Mouse (Mus musculus) cerebellum, adult 9-10 months (tissue): ENCODE data around the gene L1cam.
A peak's percentile ranks its signal among the peaks of the same experiment; 100 is the strongest.

ENCODE experiments used
- DNase-seq: peaks from one replicate; pipeline ENCODE4 v3.0.0; 2022

L1cam gene

DNA sequence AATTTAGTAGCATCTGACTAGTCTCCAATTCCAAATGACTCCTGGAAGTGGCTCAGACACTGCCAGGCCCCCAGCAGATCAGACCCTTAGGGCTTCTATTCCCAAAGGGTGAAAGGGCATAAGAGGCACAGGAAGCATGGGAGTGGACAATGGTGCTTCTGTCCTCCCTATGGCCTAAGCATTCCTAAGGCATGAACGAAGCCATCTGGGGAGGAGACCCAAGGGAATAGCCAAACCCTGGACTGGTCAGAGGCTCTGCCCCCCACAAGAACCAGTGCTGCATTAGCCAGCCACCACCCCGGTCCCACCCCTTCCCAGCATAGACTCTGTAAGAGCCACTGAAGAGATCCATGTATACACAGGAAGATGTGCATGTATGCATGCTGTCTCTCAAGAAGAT lies 20.0 kb downstream of the L1cam start:
- DNase-seq: no peak

DNA sequence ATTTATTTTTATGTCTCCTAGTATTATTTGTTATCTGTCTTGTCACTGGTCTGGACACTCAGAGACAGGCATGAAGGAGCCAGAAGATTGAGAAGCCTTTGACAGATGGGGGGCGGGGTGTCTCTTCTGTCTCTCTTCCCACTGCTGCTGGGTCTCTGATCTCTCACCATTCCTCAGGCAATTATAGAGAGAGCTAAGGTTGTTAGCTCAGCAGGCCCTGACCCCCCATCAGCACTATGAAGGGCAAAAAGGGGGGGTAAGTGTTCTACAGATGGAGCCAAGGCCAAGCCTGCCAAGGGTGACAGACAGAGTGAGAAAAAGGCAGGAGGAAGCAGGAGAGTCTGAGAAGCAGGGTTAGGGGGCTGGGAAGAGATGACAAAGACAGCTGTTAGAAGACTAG lies 23.9 kb downstream of the L1cam start:
- no peak for DNase-seq

DNA sequence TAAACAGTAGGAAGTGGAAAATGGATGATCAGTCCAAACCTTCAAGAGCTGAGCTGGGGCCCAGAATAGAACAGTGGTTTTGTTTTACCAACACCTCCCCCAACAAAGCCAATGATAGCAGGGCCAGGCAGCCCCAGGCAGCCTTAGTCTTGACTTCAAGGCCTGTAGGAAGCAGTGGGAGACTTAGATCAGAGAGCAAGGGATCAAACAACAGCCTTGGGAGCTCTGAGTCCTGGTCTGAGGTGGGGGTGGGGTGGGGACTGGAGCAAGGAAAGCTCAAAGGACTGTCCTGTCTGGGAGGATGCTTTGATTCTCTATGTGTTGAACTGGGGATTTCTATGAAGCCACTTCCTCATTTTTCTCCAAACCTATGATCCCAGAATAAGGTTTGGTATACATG lies 24.4 kb downstream of the L1cam start:
- DNase-seq: no peak

DNA sequence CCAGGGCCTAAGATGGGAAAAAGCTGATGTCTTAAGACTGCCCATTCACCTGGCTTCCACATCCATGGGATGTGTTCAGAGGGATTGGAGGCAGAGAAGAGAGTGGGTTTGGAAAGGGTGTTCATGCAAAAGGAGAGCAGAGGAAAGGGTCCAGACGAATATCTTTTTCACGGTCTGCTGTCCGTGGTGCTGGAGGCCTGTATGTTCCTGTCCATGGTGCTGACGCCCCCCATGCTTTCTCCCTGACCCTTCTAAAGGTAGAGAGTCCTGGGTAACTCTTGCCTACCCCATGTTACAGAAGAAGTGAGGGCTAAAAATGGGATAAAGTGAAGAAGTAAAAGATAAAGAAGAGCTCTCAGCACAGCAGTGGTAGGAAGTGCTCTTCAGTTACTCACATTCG lies 26.6 kb downstream of the L1cam start:
- no peak for DNase-seq

DNA sequence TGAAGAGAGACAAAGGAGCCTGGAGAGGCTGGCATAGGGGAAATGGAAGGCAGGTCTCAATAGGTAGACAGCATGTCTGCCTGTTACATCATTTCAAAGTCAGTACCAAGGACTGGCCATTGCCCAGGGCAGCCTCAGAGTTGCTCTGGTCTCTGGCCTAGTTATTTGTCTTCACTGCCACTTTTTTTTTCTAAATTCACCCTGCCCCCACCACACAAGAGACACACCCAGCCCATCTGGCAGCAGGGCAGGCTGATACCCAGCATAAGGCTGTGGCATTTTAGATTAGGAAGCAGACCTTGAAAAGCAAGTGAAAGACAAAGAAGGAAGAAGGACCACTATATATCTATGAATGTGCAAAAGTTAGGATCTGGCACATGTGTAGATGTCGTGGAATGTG lies 28.1 kb downstream of the L1cam start:
- no peak for DNase-seq

DNA sequence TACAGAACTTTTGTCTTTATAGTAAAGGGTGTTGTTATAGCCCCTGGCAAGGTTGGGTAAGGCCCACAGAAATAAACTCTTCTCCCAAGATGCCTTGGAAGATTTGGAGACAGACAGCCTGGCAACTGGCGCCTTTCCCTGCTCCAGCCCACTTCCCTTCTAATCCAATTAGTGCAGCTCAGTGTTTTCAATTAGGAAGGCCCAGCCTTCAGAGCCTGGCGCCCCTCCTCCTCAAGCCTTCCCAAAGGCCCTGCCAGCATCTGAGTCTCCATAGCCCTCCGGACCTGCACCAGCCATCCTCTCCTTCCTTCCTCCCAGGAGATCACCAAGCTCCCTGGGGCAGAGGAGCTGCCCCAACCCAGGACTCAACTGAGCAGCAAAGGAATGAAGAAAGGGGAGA lies 28.6 kb downstream of the L1cam start:
- DNase-seq: no peak

DNA sequence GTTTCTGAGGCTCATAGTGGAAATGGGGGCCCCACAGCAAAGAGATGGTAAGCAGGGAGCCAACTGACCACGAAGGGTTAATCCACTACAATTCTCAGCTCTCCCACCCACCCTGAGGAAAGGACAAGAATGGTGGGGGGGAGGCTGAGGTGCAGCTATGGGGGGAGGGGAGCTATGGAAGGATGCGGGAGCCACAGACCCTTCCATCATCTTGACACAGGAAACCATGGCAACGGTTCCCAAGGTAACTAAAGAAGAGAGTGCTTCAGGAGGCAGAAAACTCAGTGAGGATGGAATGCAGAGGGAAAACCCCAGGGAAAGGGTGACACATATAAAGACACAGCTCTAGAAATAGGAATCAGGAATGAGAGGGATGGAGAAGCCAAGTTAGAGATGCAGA lies 31.2 kb downstream of the L1cam start:
- no peak for DNase-seq

DNA sequence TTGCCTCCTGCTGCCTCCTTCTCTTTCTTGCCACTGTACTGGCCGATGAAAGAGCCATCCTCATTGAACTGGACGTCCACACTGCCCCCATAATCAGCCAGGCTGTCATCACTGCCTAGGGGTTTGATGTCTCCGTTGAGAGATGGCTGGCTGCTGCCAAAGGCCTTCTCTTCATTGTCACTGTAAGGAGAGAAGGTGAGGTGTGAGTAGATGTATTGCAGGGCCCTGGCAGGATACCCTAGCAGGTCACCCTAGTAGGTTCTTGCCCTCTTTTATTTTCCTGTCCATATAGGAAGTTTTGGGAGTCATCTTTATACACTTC lies 40.9 kb downstream of the L1cam start:
- no peak for DNase-seq

DNA sequence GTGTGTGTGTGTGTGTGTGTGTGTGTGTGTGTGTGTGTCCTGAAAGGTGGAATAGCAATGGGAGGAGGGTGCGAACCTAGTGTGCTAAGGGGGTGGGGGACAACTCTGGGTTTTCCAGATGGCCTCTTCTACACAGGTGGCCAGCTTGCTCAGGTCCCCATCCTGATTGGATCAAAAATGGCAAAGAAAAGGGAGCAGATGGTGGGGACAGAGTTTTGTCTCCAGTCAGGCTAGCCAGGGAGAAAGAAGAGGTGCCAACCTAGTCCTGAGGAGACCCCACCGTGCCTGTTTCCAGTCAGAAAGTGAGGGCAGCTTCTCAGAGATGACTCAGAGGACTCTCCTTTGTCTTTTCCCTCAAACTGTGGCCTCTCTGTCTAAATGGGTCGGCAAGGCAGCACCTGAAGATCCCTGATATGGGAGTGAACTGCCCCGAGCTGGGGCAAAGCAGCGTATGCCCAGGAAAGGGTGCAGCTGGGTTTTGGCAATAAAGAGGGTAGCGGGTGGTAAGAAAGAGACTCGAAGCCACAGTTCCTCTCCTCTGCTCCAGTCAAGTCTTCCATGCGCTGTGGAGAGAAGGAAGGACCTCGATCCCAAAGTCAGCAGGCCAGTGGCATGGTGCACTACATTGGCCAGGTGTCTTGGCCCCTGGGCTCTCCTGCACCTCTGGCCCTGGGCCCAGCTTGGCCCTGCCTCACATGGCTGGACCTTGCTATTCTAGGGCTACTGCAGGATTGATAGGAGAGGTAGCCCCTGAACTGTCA lies 41.4 kb downstream of the L1cam start:
- DNase-seq: peak; percentile 78

DNA sequence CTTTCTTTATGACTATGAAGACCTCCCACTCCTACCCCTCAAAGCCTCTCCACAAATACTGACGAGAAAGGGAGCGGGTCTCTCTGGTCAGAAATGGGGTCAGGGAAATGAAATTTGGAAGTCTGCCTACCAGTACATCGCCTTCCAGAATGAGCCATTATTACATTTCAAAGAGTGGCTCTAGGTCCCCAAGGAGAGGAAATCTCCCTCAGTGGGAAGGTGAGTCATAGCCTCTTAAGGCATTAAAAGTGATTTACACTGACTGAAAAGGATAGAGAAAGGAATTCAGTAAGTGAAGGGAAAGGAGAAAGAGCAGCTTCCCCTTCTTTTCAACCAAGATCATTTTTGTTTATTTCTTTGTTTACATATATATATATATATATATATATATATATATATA lies 59.2 kb downstream of the L1cam start:
- DNase-seq: no peak

DNA sequence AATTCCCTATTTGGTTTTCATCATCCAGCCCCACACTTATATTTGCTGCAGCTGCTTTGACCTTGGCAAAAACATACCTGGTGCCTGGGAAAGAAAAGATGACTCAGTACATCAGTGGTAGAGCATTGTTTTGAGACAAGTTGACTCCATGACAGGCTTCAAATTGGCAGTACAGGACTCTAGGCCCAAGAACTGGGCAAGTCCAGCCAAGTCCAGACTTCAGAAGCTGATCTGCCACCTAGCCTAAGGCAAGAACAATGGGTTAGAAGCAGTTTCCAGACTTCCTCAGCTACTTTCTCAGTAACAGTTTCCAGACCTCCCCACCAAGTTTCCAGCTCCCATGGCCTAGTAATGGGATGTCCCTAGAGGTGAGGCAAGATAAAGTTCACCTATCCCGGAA lies 60.2 kb downstream of the L1cam start:
- no peak for DNase-seq

DNA sequence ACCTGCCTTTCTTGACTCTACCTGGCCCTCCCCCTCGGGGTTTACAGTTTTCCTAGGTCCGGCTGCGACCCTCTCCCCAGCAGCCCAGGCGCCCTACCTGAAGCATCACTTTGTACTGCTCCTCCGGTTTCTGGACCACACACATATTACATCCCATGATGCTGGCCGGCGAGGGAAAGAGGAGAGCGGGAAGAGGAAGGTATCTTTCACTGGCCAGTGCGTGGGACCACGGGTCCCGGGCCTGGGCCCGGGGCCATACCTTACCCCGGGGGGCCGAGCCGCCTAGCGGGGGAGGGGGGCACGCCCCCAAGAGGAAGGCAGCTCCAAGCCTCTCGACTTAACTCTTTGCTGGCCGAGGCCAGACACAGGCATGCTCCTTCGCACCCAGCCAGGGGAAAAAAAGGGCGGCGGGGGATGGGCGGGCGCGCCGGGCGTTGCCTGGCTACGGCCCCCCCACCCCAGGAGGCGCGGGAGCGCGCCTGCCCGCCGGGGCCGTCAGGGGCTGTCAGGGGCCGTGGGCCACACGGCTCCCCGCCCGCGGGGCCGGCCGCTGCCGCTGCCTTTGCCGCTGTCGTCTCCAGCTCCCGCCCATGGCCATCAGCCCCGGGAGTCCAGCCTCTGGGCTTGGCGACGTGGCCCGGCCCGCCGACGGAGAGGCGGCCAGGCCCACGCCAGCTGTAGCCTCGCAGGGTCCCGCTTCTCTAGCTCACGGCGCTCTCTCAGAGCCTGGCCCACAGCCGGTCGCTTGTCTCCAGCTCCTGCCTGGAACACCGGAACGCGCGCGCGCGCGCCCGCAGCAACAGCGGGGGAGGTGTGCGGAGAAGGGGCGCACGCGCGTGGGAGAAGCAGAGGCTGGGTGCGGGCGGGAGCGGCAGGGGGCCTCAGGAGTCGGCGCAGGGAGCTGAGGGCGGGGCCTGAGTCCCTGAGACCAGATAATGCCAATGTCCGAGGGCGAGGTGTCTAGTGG lies 71.4 kb downstream of the L1cam start, which contains the start of gene Pdzd4:
TSS of gene Pdzd4 (minus strand) at position 785 of the 967 bp plus-strand sequence.
- DNase-seq: peak; percentile 73

DNA sequence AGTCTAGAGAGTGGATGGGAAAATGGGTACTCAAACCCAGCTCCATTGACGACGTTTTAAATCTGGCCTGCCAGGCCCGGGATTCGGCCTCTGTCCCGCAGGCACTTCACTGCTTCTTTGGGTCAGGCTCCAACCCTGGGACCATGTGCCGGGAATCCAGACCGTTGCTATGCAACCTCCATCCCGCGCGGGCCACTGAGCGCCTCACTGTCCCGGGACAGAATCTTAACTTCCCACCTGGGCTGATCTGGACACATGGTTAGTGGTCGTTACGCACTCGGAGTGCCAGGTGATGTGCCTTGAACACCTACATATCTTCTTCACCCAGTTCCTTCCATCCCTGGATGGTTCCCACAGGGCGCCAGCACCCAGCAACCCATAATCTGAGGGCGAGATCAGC lies 72.2 kb downstream of the L1cam start:
- DNase-seq: peak; percentile 15

DNA sequence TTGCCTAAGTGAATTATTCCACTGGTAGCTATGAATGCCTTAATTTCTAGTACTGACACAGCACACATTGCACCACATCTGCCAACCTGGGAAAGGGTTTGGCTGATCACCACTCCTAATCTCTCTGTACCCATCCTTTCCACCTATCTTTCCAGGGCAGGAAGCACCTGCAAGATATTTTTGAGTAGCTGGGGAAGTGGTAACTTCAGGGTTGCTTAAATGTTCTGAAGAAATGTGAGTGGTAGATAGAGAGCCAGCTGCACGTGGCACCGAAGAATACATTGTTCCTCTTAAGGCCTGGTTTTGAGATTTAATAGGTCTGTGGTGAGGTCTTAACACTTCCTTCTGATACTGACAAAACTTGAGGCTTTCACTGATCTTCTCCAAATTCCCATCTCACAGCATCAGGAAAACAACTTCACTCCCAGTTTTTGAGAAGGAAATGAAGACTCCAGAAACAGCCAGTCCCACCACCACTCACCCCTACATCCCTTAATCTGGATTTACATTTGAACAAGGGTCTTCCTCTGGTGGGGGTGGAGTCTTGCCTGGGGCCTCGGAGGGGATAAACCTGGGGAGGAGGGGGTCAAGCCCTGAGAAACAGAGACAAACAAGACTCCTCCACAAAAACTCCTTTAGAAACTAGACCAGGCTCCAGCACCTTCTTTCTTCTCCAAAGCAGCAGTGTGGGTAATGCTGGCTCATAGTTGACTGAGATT lies 79.2 kb downstream of the L1cam start:
- DNase-seq: no peak

DNA sequence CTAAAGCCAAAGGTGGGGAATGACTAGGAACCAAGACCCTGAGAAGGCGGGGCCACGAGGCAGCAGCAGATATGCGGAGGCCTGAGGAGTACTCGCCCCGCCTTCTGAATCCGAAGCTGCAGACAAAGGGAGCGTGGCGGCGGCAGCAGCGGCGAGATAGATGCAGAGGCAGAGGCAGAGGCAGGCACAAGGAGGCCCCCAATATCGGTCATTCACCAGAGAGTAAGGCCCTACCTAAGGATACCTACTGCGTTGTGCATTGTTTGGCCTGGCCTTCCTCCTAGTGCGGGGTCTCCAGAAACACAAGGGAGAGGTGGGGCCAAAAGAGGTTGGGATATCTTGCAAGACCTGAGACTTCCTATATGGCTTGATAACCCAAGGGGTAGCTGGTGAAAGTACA lies 80.8 kb downstream of the L1cam start:
- DNase-seq: no peak

DNA sequence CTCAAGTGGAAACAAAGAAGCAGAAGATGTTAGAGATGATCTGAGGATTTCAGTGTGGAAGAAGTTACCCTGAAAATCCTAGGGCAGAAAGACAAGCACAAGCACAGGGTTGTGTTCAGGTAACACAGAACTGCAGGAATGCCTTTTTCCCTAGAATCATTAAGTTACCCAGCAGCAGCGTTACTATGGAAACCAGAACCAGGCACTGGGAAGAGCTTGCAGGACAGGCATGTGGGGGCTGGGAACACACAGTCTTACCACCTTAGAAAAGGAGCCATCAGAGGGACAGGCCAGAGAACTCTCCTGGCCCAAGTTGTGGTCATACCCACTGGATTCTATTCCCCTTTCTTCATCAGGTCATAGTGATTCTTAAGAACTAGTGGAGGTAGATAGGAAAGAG lies 90.1 kb downstream of the L1cam start:
- DNase-seq: no peak
